Mouse (Mus musculus) limb, embryonic 14.5 days (tissue): ENCODE data around the gene Fras1. TPM values are rescaled to one million over a fixed set of nuclear protein-coding genes. Genes with fewer than 3 reads are reported as not detected.

Source experiments
- ATAC-seq: fragments of 200-750 bp; cut with Nextera tagmentation; 2 replicates; pipeline ENCODE4 v1.8.0; 2017; ENCODE audit warnings: low read depth, moderate number of reproducible peaks, moderate TSS enrichment; ENCODE audit not compliant: low FRiP score
- DNase-seq: peaks from one replicate; pipeline ENCODE4 v3.0.0-alpha.2; 2015; ENCODE audit warnings: low spot score
- H3K27ac ChIP-seq: fragments of 300-500 bp; sonication (generic); replicated peaks from 2 replicates; pipeline ENCODE4 v1.5.1; 2014; ENCODE audit warnings: low read depth, mild to moderate bottlenecking, low read length, moderate library complexity, mixed read lengths
- H3K27me3 ChIP-seq: fragments of 300-500 bp; sonication (generic); 2 replicates; pipeline ENCODE4 v1.6.1; 2014; ENCODE audit warnings: low read length, mixed read lengths; ENCODE audit not compliant: control insufficient read depth, insufficient read depth
- H3K36me3 ChIP-seq: fragments of 300-500 bp; sonication (generic); 2 replicates; pipeline ENCODE4 v1.6.1; 2014; ENCODE audit warnings: mild to moderate bottlenecking, low read length, moderate library complexity, mixed read lengths; ENCODE audit not compliant: control insufficient read depth, insufficient read depth
- H3K4me1 ChIP-seq: fragments of 300-500 bp; sonication (generic); 2 replicates; pipeline ENCODE4 v1.6.1; 2014; ENCODE audit warnings: antibody characterized with exemption, low read length, mixed read lengths; ENCODE audit not compliant: control insufficient read depth, insufficient read depth
- H3K4me2 ChIP-seq: fragments of 300-500 bp; sonication (generic); replicated peaks from 2 replicates; pipeline ENCODE4 v1.6.1; 2014; ENCODE audit warnings: low read depth, mild to moderate bottlenecking, low read length, moderate library complexity; ENCODE audit not compliant: severe bottlenecking
- H3K4me3 ChIP-seq: fragments of 300-500 bp; sonication (generic); replicated peaks from 2 replicates; pipeline ENCODE4 v1.5.1; 2014; ENCODE audit warnings: low read length
- H3K9ac ChIP-seq: fragments of 300-500 bp; sonication (generic); 2 replicates; pipeline ENCODE4 v1.6.1; 2014; ENCODE audit warnings: mild to moderate bottlenecking, low read depth, low read length, moderate library complexity; ENCODE audit not compliant: severe bottlenecking
- H3K9me3 ChIP-seq: fragments of 300-500 bp; sonication (generic); 2 replicates; pipeline ENCODE4 v1.6.1; 2016; ENCODE audit warnings: low read length; ENCODE audit not compliant: control insufficient read depth
- POLR2A ChIP-seq: fragments of 200-500 bp; IDR thresholded peaks from 2 replicates; pipeline ENCODE4 v1.8.0; 2012; ENCODE audit warnings: inconsistent platforms, mild to moderate bottlenecking, moderate library complexity, borderline replicate concordance; ENCODE audit not compliant: insufficient read depth, insufficient read length; ENCODE audit errors: extremely low read depth
- WGBS: fragments of 180-500 bp; shearing (Covaris S2); extraction: QIAGEN DNeasy Blood & Tissue Kit; methylation state at CpG from one replicate; pipeline ENCODE4 v1.1.7; 2014; 5-methylcytosine and 5-hydroxymethylcytosine counted together
- polyA plus RNA-seq, 2 experiments: library from polyadenylated mRNA; depleted of rRNA in 1 of 2; stranded (reverse) in 1 of 2; unstranded in 1 of 2; fragments of >200 nt; fragmentation: Nextera tagmentation in 1 of 2; extraction: Ambion mirVana in 1 of 2; gene quantifications; 2 replicates each; pipeline versions ENCODE4 v1.2.1 to v1.2.3; 2012 to 2014

The Fras1 gene
- polyA plus RNA-seq, 2 experiments: 10.5 to 30.5 TPM

GRCm38 (mm10) chr5:96389963-96390623 is 16.3 kb downstream of the Fras1 start:
- H3K4me2 ChIP-seq: no peak overlapping the region
- H3K27me3 ChIP-seq: no peaks in the 10 kb centered on the region
- DNase-seq (no peak), ATAC-seq (peak; percentile 41; the same call in 1 of the 2 replicates)
- no peak overlapping the region for H3K27ac ChIP-seq
- H3K4me3 ChIP-seq: no peak overlapping the region
- no peaks in the 10 kb centered on the region for H3K9me3 ChIP-seq
- H3K9ac ChIP-seq: no peak overlapping the region
- no peaks in the 10 kb centered on the region for H3K4me1 ChIP-seq
- WGBS: 89% methylated on average over 11 of the region's 11 CpGs
- no peak for TF ChIP-seq POLR2A
- no peaks in the 10 kb centered on the region for H3K36me3 ChIP-seq

- ATAC-seq (no peak), DNase-seq (no peak)
- Histone ChIP-seq H3K4me1 (0 out of 2 replicates have a peak, but pooled peaks cover 2% of the 10 kb centered on the region), H3K36me3 (no peaks in the 10 kb centered on the region), H3K4me2 (no peak overlapping the region), H3K9ac (no peak overlapping the region), H3K27me3 (no peaks in the 10 kb centered on the region), H3K9me3 (no peaks in the 10 kb centered on the region), H3K27ac (no peak overlapping the region), H3K4me3 (no peak overlapping the region)
- no peak for TF ChIP-seq POLR2A
- 93% methylated on average over 4 of the region's 4 CpGs for whole genome bisulfite sequencing
These were observed 17.3 kb downstream of the Fras1 start for GRCm38 (mm10) chr5:96391086-96391485.

GRCm38 (mm10) chr5:96394947-96395346 is 21.2 kb downstream of the Fras1 start:
- H3K9me3 ChIP-seq: no peaks in the 10 kb centered on the region
- ATAC-seq (no peak), DNase-seq (no peak)
- no peak overlapping the region for H3K9ac ChIP-seq
- H3K4me3 ChIP-seq: no peak overlapping the region
- H3K36me3 ChIP-seq: no peaks in the 10 kb centered on the region
- no peaks in the 10 kb centered on the region for H3K27me3 ChIP-seq
- 0 out of 2 replicates have a peak, but pooled peaks cover 3% of the 10 kb centered on the region for H3K4me1 ChIP-seq
- H3K4me2 ChIP-seq: no peak overlapping the region
- no peak overlapping the region for H3K27ac ChIP-seq
- no peak for TF ChIP-seq POLR2A
- 78% methylated on average over 4 of the region's 4 CpGs for WGBS

- 52% methylated on average over 5 of the region's 5 CpGs for WGBS
- H3K4me3 ChIP-seq: no peak overlapping the region
- DNase-seq (no peak), ATAC-seq (no peak)
- H3K4me2 ChIP-seq: no peak overlapping the region
- H3K9ac ChIP-seq: no peak overlapping the region
- no peak overlapping the region for H3K27ac ChIP-seq
- H3K4me1 ChIP-seq: 0 out of 2 replicates have a peak, but pooled peaks cover 3% of the 10 kb centered on the region
- no peaks in the 10 kb centered on the region for H3K9me3 ChIP-seq
- no peaks in the 10 kb centered on the region for H3K27me3 ChIP-seq
- no peaks in the 10 kb centered on the region for H3K36me3 ChIP-seq
- TF ChIP-seq POLR2A: no peak
These were observed 22.3 kb downstream of the Fras1 start for GRCm38 (mm10) chr5:96395786-96396650.

GRCm38 (mm10) chr5:96402555-96402954 is 28.8 kb downstream of the Fras1 start:
- Histone ChIP-seq H3K27ac (no peak overlapping the region), H3K36me3 (no peaks in the 10 kb centered on the region), H3K27me3 (no peaks in the 10 kb centered on the region), H3K4me3 (no peak overlapping the region), H3K9ac (no peak overlapping the region), H3K9me3 (no peaks in the 10 kb centered on the region), H3K4me2 (no peak overlapping the region), H3K4me1 (peaks cover 4% of the 10 kb centered on the region)
- DNase-seq (no peak), ATAC-seq (no peak)
- TF ChIP-seq POLR2A: no peak
- 78% methylated on average over 3 of the region's 3 CpGs for WGBS
